Mouse (Mus musculus) cerebellum, adult 18-20 months (tissue): ENCODE measurements around the gene Nckap5l.
"Not testable (repeated sequence)": the region's sequence is repeated elsewhere in the genome, so short reads cannot be mapped to it uniquely, and the experiment has no call there.

ENCODE experiments used
- DNase-seq, 2 experiments: peaks; one replicate each; pipeline ENCODE4 v3.0.0; 2021

The Nckap5l gene

GRCm38 (mm10) chr15:99392486-99393385, 64.8 kb downstream of the Nckap5l start, which contains the start of gene Tmbim6:
Tmbim6 (plus strand) TSS chr15:99392882.
- DNase-seq: peak; percentile 97 to 100

GRCm38 (mm10) chr15:99391975-99392374, 65.6 kb downstream of the Nckap5l start:
- no peak for DNase-seq

GRCm38 (mm10) chr15:99390472-99391401, 66.8 kb downstream of the Nckap5l start:
- no peak for DNase-seq

- DNase-seq: no peak
Observed at GRCm38 (mm10) chr15:99387976-99388375, 69.6 kb downstream of the Nckap5l start.

DNA sequence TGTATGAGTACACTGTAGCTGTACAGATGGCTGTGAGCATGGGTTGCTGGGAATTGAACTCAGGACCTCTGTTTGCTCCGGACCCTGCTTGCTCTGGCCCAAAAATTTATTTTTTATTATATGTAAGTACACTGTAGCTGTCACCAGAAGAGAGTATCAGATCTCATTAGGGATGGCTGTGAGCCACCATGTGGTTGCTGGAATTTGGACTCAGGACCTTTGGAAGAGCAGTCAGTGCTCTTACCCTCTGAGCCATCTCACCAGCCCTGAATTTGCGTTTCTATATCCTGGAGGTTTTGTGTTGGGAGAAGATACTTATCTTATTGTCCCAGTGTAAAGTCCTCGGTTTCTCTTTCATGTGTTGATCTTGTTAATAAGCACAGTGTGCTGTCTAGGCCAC, 70.8 kb downstream of the Nckap5l start:
- no peak for DNase-seq

DNA sequence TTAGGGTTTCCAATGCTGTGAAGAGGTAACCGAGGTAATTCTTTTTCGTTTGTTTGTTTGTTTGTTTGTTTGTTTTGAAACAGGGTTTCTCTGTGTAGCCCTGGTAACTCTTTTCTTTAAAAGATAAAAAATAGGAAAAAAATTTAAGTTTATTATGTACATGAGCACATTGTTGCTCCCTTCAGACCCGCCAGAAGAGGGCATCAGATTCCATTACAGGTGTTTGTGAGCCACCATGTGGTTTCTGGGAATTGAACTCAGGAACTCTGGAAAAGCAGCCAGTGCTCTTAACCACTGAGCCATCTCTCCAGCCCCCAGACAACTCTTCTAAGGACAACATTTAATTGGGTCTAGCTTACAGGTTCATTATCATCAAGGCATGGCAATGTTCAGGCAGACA, 71.4 kb downstream of the Nckap5l start:
- not testable (repeated sequence) for DNase-seq

GRCm38 (mm10) chr15:99384071-99384470, 73.5 kb downstream of the Nckap5l start:
- DNase-seq: no peak

- DNase-seq: no peak
Observed at GRCm38 (mm10) chr15:99382893-99383292, 74.7 kb downstream of the Nckap5l start.

- DNase-seq: no peak
Observed at GRCm38 (mm10) chr15:99376240-99376639, 81.3 kb downstream of the Nckap5l start.

DNA sequence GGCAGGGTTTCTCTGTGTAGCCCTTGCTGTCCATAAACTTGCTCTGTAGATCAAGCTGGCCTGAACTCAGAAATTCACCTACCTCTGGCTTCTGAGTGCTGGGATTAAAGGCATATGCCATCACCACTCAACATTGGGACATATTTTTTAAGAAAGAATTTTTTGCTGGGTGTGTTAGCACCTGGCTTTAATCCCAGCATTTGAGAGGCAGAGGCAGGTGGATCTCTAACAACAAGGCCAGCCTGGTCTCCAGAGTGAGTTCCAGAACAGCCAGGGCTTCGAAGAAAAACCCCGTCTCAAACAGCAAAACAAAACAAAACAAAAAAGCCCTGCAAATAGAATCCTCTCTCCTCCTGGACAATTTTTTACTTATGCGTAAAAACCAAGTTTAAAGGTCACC, 82.0 kb downstream of the Nckap5l start:
- no peak for DNase-seq

GRCm38 (mm10) chr15:99375036-99375435, 82.5 kb downstream of the Nckap5l start:
- no peak for DNase-seq

GRCm38 (mm10) chr15:99372761-99373160, 84.8 kb downstream of the Nckap5l start:
- DNase-seq: no peak
